Mouse (Mus musculus) CD4-positive, CD25-positive, alpha-beta regulatory T cell, adult 2 months (primary cell): ENCODE measurements around the gene Col2a1.

Source experiments
- DNase-seq: peaks from one replicate; pipeline ENCODE4 v3.0.0-alpha.2; 2012; ENCODE audit warnings: low read depth, low spot score

Gene Col2a1

GRCm38 (mm10) chr15:98002991-98003821, 1.3 kb downstream of the Col2a1 start:
- DNase-seq = peak; percentile 16

GRCm38 (mm10) chr15:98002113-98002990, 2.1 kb downstream of the Col2a1 start:
- DNase-seq = no peak

GRCm38 (mm10) chr15:98001321-98002112, 3.0 kb downstream of the Col2a1 start:
- no peak for DNase-seq

GRCm38 (mm10) chr15:97999991-98000390, 4.5 kb downstream of the Col2a1 start:
- DNase-seq = no peak

GRCm38 (mm10) chr15:97999546-97999945, 4.9 kb downstream of the Col2a1 start:
- no peak for DNase-seq

- DNase-seq = no peak
Observed at GRCm38 (mm10) chr15:97996716-97997256, 7.7 kb downstream of the Col2a1 start.

GRCm38 (mm10) chr15:97992712-97993286, 11.7 kb downstream of the Col2a1 start:
- peak; percentile 79 for DNase-seq

GRCm38 (mm10) chr15:97992027-97992711, 12.3 kb downstream of the Col2a1 start:
- DNase-seq = no peak

- no peak for DNase-seq
Observed at GRCm38 (mm10) chr15:97991285-97991895, 13.1 kb downstream of the Col2a1 start.

- DNase-seq = no peak
Observed at GRCm38 (mm10) chr15:97990721-97991120, 13.8 kb downstream of the Col2a1 start.

- no peak for DNase-seq
Observed at GRCm38 (mm10) chr15:97990124-97990523, 14.4 kb downstream of the Col2a1 start.

- no peak for DNase-seq
Observed at GRCm38 (mm10) chr15:97989544-97989943, 15.0 kb downstream of the Col2a1 start.

GRCm38 (mm10) chr15:97981560-97981959, 22.9 kb downstream of the Col2a1 start:
- no peak for DNase-seq

- DNase-seq = no peak
Observed at GRCm38 (mm10) chr15:97973248-97974005, 31.1 kb downstream of the Col2a1 start.

GRCm38 (mm10) chr15:97972580-97972979, 31.9 kb downstream of the Col2a1 start:
- DNase-seq = no peak

GRCm38 (mm10) chr15:97970299-97970698, 34.2 kb downstream of the Col2a1 start:
- DNase-seq = peak; percentile 67

GRCm38 (mm10) chr15:97965311-97966045, 39.0 kb downstream of the Col2a1 start:
- no peak for DNase-seq

GRCm38 (mm10) chr15:97964836-97965187, 39.7 kb downstream of the Col2a1 start:
- DNase-seq = no peak
